Mouse (Mus musculus) liver, postnatal 0 days (tissue): Measurements from ENCODE around the gene Iqcf5. TPM values are rescaled to one million over a fixed set of nuclear protein-coding genes. Genes with fewer than 3 reads are reported as not detected.
"Not testable (repeated sequence)": the region's sequence is repeated elsewhere in the genome, so short reads cannot be mapped to it uniquely, and the experiment has no call there.

Experiments used
- ATAC-seq: fragments of 200-750 bp; cut with Nextera tagmentation; 2 replicates; pipeline ENCODE4 v1.8.0; 2017; ENCODE audit warnings: mild to moderate bottlenecking, moderate library complexity
- DNase-seq: peaks from one replicate; pipeline ENCODE4 v3.0.0-alpha.2; 2016
- H3K27ac ChIP-seq: fragments of 300-500 bp; sonication (generic); 2 replicates; pipeline ENCODE4 v1.5.1; 2014; ENCODE audit warnings: antibody characterized with exemption, moderate library complexity, mild to moderate bottlenecking, low read depth
- H3K27me3 ChIP-seq: fragments of 300-500 bp; sonication (generic); 2 replicates; pipeline ENCODE4 v1.6.1; 2014; ENCODE audit warnings: low read length, control low read depth, mixed read lengths; ENCODE audit not compliant: insufficient read depth
- H3K36me3 ChIP-seq: fragments of 300-500 bp; sonication (generic); replicated peaks from 2 replicates; pipeline ENCODE4 v1.6.1; 2014; ENCODE audit warnings: mild to moderate bottlenecking, control low read depth, low read length, moderate library complexity, mixed read lengths; ENCODE audit not compliant: insufficient read depth
- H3K4me1 ChIP-seq: fragments of 300-500 bp; sonication (generic); 2 replicates; pipeline ENCODE4 v1.6.1; 2014; ENCODE audit warnings: antibody characterized with exemption, mild to moderate bottlenecking, control low read depth; ENCODE audit not compliant: insufficient read depth
- H3K4me2 ChIP-seq: fragments of 300-500 bp; sonication (generic); 2 replicates; pipeline ENCODE4 v1.6.1; 2014; ENCODE audit warnings: low read depth, mild to moderate bottlenecking, low read length, moderate library complexity, mixed read lengths
- H3K4me3 ChIP-seq: fragments of 300-500 bp; sonication (generic); 2 replicates; pipeline ENCODE4 v1.5.1; 2014; ENCODE audit warnings: low read depth, low read length
- H3K9ac ChIP-seq: fragments of 300-500 bp; sonication (generic); replicated peaks from 2 replicates; pipeline ENCODE4 v1.6.1; 2014; ENCODE audit warnings: mild to moderate bottlenecking, moderate library complexity
- H3K9me3 ChIP-seq: fragments of 300-500 bp; sonication (generic); 2 replicates; pipeline ENCODE4 v1.6.1; 2016; ENCODE audit warnings: mild to moderate bottlenecking, control low read depth, low read length, mixed read lengths
- CTCF ChIP-seq: sonication (generic); IDR thresholded peaks from 2 replicates; pipeline ENCODE4 v1.5.1; 2016; ENCODE audit warnings: antibody characterized with exemption, low read depth
- EP300 ChIP-seq: IDR thresholded peaks from 2 replicates; pipeline ENCODE4 v1.6.1; 2016; ENCODE audit warnings: antibody characterized with exemption, low read depth, mild to moderate bottlenecking
- WGBS: fragments of 180-500 bp; shearing (Covaris S2); extraction: QIAGEN DNeasy Blood & Tissue Kit; methylation state at CpG from one replicate; pipeline ENCODE4 v1.1.7; 2014; ENCODE audit not compliant: insufficient replicate concordance; 5-methylcytosine and 5-hydroxymethylcytosine counted together
- polyA plus RNA-seq: library from polyadenylated mRNA; unstranded; fragments of >200 nt; fragmentation: Nextera tagmentation; extraction: Ambion mirVana; gene quantifications from 2 replicates; pipeline ENCODE4 v1.2.1, GENCODE M21; 2015

Iqcf5 gene
- polyA plus RNA-seq, 1 experiment from 2014 or later, result not detected

- 79% methylated on average over 10 of the region's 10 CpGs for WGBS
- Histone ChIP-seq H3K9ac (no peak overlapping the region), H3K27me3 (no peaks in the 10 kb centered on the region), H3K27ac (no peak overlapping the region), H3K36me3 (peaks cover 41% of the 10 kb centered on the region), H3K4me2 (no peak overlapping the region), H3K4me1 (no peaks in the 10 kb centered on the region), H3K4me3 (no peak overlapping the region), H3K9me3 (no peaks in the 10 kb centered on the region)
- no peak for ATAC-seq
- TF ChIP-seq EP300 (no peak), CTCF (no peak)
- no peak for DNase-seq
Observed at GRCm38 (mm10) chr9:106485076-106485475, 29.3 kb upstream of the Iqcf5 start.

GRCm38 (mm10) chr9:106487602-106488001 is 26.8 kb upstream of the Iqcf5 start:
- DNase-seq, H3K9me3 ChIP-seq, H3K9ac ChIP-seq, H3K27me3 ChIP-seq, H3K27ac ChIP-seq, H3K4me3 ChIP-seq, H3K4me1 ChIP-seq, ATAC-seq, H3K4me2 ChIP-seq: not testable (repeated sequence)
- WGBS, result 79% methylated on average over 6 of the region's 6 CpGs
- peaks cover 26% of the 10 kb centered on the region for H3K36me3 ChIP-seq

- TF ChIP-seq CTCF, result no peak
- TF ChIP-seq EP300, result no peak
- H3K27ac ChIP-seq, result no peak within 1 kb of the TSS
- WGBS, result 92% methylated on average over 6 of the region's 6 CpGs
- H3K4me2 ChIP-seq, result no peak within 1 kb of the TSS
- no peak within 1 kb of the TSS for H3K4me3 ChIP-seq
- ATAC-seq, result no peak
- H3K4me1 ChIP-seq, result no peaks in the 10 kb centered on the region
- no peaks in the 10 kb centered on the region for H3K36me3 ChIP-seq
- no peaks in the 10 kb centered on the region for H3K9me3 ChIP-seq
- no peak within 1 kb of the TSS for H3K9ac ChIP-seq
- H3K27me3 ChIP-seq, result no peaks in the 10 kb centered on the region
- DNase-seq, result no peak
Observed at GRCm38 (mm10) chr9:106499667-106500066, 14.7 kb upstream of the Iqcf5 start, which contains the start of gene Iqcf1. Iqcf1 (plus strand) TSS chr9:106499967.

GRCm38 (mm10) chr9:106501846-106502245 is 12.5 kb upstream of the Iqcf5 start:
- Histone ChIP-seq H3K4me3 (no peak overlapping the region), H3K36me3 (no peaks in the 10 kb centered on the region), H3K9me3 (no peaks in the 10 kb centered on the region), H3K9ac (no peak overlapping the region), H3K27me3 (no peaks in the 10 kb centered on the region), H3K27ac (no peak overlapping the region), H3K4me2 (no peak overlapping the region), H3K4me1 (no peaks in the 10 kb centered on the region)
- TF ChIP-seq CTCF (no peak), EP300 (no peak)
- ATAC-seq (no peak), DNase-seq (no peak)
- 81% methylated on average over 22 of the region's 22 CpGs for WGBS

- Histone ChIP-seq H3K36me3 (no peaks in the 10 kb centered on the region), H3K4me2 (no peak overlapping the region), H3K9me3 (no peaks in the 10 kb centered on the region), H3K9ac (no peak overlapping the region), H3K4me1 (no peaks in the 10 kb centered on the region), H3K27me3 (no peaks in the 10 kb centered on the region), H3K4me3 (no peak overlapping the region), H3K27ac (no peak overlapping the region)
- no peak for TF ChIP-seq CTCF
- no peak for TF ChIP-seq EP300
- DNase-seq (no peak), ATAC-seq (no peak)
- WGBS, result 75% methylated on average over 6 of the region's 6 CpGs
Observed at GRCm38 (mm10) chr9:106504246-106504645, 10.1 kb upstream of the Iqcf5 start.

- TF ChIP-seq EP300 (no peak), CTCF (no peak)
- Histone ChIP-seq H3K27me3 (no peaks in the 10 kb centered on the region), H3K27ac (no peak overlapping the region), H3K4me1 (no peaks in the 10 kb centered on the region), H3K4me2 (no peak overlapping the region), H3K4me3 (no peak overlapping the region), H3K9me3 (no peaks in the 10 kb centered on the region), H3K9ac (no peak overlapping the region), H3K36me3 (no peaks in the 10 kb centered on the region)
- WGBS, result 84% methylated on average over 10 of the region's 10 CpGs
- DNase-seq (no peak), ATAC-seq (no peak)
Observed at GRCm38 (mm10) chr9:106509356-106509755, 5.0 kb upstream of the Iqcf5 start.
